Mouse (Mus musculus) adrenal gland (tissue): ENCODE measurements around the gene Myrfl.

Source experiments
- intact Hi-C: fragments of 180-260 bp; cut with DNase I; formaldehyde crosslinking; loops from one replicate; pipeline ENCODE4 v1.15.1; 2025
- long read RNA-seq, 2 experiments: library from polyadenylated mRNA; unstranded; transcript quantifications; one replicate each; pipeline ENCODE4 v2.0.0; 2020; ENCODE audit warnings: borderline replicate concordance in 1 of 2; ENCODE audit not compliant: insufficient replicate concordance in 1 of 2

Myrfl gene
- long read RNA-seq, experiment 1 = 0 reads
- long read RNA-seq, experiment 2 = 0 reads

- intact Hi-C loops = no loop called here
Observed at GRCm38 (mm10) chr10:116896336-116897177, at the start of gene Myrfl. Myrfl (minus strand) TSS chr10:116896919.

- intact Hi-C loops = loop anchor here (10.0 kb wide), 2 partner anchors 90 to 260 kb away; no protein-coding TSS in a partner anchor
Observed at GRCm38 (mm10) chr10:116944940-116945339, 48.2 kb upstream of the Myrfl start.

GRCm38 (mm10) chr10:116944144-116944543, 47.4 kb upstream of the Myrfl start:
- intact Hi-C loops = loop anchor here (10.0 kb wide), 2 partner anchors 91 to 261 kb away; no protein-coding TSS in a partner anchor

GRCm38 (mm10) chr10:116943025-116943424, 46.3 kb upstream of the Myrfl start:
- intact Hi-C loops = loop anchor here (10.0 kb wide), 2 partner anchors 92 to 262 kb away; no protein-coding TSS in a partner anchor

GRCm38 (mm10) chr10:116935028-116935427, 38.3 kb upstream of the Myrfl start:
- intact Hi-C loops = no loop called here

GRCm38 (mm10) chr10:116933794-116934193, 37.1 kb upstream of the Myrfl start:
- intact Hi-C loops = no loop called here

GRCm38 (mm10) chr10:116932418-116932817, 35.7 kb upstream of the Myrfl start:
- intact Hi-C loops = no loop called here

GRCm38 (mm10) chr10:116931497-116932179, 34.9 kb upstream of the Myrfl start:
- intact Hi-C loops = no loop called here

- intact Hi-C loops = no loop called here
Observed at GRCm38 (mm10) chr10:116930936-116931335, 34.2 kb upstream of the Myrfl start.

- intact Hi-C loops = no loop called here
Observed at GRCm38 (mm10) chr10:116930506-116930905, 33.8 kb upstream of the Myrfl start.

GRCm38 (mm10) chr10:116928826-116929225, 32.1 kb upstream of the Myrfl start:
- intact Hi-C loops = no loop called here

GRCm38 (mm10) chr10:116926428-116927113, 29.9 kb upstream of the Myrfl start:
- intact Hi-C loops = no loop called here

- intact Hi-C loops = no loop called here
Observed at GRCm38 (mm10) chr10:116923651-116924495, 27.2 kb upstream of the Myrfl start.

- intact Hi-C loops = no loop called here
Observed at GRCm38 (mm10) chr10:116922161-116922560, 25.4 kb upstream of the Myrfl start.

GRCm38 (mm10) chr10:116921416-116921815, 24.7 kb upstream of the Myrfl start:
- intact Hi-C loops = no loop called here

GRCm38 (mm10) chr10:116920641-116921040, 23.9 kb upstream of the Myrfl start:
- intact Hi-C loops = no loop called here

GRCm38 (mm10) chr10:116919368-116920317, 22.9 kb upstream of the Myrfl start:
- intact Hi-C loops = no loop called here

- intact Hi-C loops = no loop called here
Observed at GRCm38 (mm10) chr10:116916581-116916980, 19.9 kb upstream of the Myrfl start.

- intact Hi-C loops = no loop called here
Observed at GRCm38 (mm10) chr10:116915286-116915685, 18.6 kb upstream of the Myrfl start.

- intact Hi-C loops = no loop called here
Observed at GRCm38 (mm10) chr10:116914586-116914985, 17.9 kb upstream of the Myrfl start.
